Mouse (Mus musculus): ENCODE results near the gene Thra.

The Thra gene

DNA sequence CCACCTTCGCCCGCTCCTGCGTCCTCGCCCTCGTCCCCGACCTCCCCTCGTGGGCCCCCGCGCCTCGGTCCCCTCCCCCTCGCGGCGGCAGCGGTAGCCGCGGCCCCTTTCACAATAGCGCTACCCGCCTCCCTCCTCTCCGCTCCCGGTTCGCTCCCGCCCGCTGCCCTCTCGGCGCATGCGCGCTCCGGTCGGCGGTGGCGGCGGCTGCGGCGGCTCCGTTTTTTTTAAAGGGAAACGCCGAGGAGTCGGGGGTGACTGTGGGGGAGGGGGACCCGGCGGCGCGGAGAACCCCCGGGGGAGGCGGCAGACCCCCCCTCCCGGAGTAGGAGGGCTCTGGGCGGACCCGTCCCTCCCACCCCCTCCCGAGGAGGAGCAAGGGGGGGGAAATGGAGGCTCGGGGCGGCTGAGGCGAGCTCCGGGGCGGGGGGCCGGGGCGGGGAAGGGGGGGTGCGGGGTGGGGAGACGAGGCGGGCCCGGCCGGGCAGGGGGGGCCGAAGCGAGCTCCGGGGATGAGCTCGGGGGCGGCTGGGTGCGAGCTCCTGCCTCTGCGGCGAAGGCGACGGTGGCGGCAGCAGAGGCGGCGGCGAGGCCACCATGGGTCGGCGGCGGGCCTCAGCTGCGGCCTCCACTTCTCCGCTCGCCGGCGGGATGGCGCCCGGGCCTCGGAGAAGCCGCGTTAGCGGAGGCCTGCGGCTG is 54.7 kb downstream of the Thra start, which contains the start of gene Msl1:
Msl1 (plus strand) TSS at position 502 of the 699 bp plus-strand sequence.
- peak; percentile 96 for DNase-seq (ENCODE audit: extremely low spot score)

DNA sequence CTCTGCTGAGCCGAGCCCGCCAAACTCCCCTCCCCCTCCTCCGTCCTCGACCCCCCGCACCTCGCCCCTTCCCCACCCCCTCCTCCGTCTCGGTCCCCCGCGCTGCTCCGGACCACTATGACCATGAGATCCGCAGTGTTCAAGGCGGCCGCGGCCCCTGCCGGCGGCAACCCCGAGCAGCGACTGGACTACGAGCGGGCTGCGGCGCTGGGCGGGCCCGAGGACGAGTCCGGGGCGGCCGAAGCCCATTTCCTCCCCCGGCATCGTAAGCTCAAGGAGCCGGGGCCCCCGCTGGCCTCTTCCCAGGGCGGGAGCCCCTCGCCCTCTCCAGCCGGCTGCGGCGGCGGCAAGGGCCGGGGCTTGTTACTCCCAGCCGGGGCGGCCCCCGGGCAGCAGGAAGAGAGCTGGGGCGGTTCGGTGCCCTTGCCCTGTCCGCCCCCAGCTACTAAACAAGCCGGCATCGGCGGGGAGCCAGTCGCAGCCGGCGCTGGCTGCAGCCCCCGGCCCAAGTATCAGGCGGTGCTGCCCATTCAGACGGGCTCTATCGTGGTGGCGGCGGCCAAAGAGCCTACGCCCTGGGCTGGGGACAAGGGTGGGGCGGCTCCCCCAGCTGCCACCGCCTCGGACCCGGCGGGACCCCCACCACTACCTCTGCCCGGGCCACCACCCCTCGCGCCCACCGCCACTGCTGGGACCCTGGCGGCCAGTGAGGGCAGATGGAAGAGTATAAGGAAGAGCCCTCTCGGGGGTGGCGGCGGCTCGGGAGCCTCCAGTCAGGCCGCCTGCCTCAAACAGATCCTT is 55.5 kb downstream of the Thra start:
- no peak for DNase-seq (ENCODE audit: extremely low spot score)

DNA sequence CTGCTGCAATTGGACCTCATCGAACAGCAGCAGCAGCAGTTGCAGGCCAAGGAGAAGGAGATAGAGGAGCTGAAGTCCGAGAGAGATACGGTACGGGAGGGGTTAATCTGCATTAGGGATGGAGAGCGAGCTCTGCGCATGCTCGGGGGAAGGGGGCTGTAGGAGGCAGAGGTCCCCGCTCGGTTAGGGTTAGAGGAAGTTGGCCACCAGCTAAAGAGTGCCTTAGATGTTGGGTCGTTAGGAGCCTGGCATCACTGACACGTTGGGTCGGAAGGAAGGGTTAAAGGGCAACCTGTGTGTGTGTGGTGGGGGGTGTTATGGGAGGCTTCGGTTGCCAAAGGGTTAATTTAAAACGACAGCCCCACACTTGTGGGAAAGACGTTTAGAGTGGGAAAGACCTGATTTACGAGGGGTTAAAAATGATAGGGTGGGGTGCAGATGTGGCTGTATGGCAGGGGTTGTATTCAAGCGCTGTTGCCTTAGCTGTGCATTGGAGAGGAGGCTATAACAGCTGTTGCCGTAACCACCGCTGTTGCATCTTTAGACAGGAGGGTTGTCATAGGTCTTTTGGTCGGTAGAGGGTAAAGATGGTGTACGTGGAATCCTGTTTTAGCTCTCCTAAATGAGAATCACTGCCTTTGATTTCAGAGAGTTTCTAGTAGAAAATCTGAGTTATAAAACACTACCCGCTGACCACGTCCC is 56.2 kb downstream of the Thra start:
- DNase-seq (ENCODE audit: extremely low spot score), result peak; percentile 83

DNA sequence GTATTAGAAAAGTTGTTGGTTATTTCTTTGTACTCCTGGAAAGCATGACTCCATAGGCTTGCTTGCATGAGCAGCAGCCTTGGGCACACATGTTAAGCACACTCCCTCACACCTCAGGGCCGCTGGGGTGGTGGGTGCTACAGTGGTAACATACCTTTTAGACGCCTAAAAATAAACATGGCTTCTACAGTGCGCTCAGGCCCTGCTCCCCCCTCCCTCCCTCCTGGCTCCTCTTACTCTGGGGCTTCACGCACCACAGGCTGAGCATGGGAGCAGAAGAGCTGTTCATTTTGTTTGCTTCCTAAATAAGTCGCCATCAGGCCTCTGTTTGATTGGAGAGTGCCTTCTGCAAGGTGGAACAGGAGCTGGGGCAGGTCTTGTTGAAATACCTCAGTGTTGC is 56.9 kb downstream of the Thra start:
- no peak for DNase-seq (ENCODE audit: extremely low spot score)

DNA sequence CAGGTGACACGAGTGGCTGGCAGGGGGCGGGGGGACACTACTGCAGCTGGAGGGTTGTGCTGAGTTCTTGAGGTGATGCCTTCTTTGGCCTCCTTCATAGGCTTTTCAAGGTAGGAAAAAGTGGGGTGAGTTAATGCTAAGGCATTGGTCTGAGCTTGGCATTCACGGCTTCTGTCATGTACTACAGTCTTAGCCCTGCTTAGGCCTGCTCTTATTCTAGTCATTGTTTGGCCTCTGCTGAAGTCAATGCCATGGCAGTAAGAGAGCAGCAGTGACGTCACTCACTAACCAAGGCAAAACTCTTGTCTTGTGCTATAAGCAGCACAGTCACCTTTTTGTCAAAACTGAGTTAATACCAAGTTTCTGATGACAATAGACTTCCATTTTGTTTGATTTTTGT is 57.5 kb downstream of the Thra start:
- DNase-seq (ENCODE audit: extremely low spot score), result no peak

DNA sequence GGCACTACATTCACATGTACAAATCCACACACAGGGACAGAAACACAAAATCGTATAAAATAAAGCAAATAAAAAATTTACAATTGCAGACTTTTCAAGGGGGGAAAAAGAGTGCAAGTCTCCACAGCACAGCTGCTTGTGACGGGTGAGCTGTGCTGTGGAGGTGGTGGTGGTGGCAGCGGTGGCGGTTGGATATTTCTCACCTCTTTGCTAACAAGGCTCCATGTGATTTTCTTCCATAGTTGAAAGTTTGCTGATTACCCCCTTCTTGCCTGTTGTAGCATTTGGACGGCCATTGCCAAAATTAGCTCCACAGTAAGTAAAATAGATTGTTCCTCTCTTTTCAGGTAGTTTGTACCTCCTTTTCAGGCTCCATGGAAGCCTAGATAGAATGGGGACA is 64.2 kb downstream of the Thra start, which contains the start of gene Casc3:
Casc3 (plus strand) TSS at position 301 of the 400 bp plus-strand sequence.
- DNase-seq (ENCODE audit: extremely low spot score), result no peak

DNA sequence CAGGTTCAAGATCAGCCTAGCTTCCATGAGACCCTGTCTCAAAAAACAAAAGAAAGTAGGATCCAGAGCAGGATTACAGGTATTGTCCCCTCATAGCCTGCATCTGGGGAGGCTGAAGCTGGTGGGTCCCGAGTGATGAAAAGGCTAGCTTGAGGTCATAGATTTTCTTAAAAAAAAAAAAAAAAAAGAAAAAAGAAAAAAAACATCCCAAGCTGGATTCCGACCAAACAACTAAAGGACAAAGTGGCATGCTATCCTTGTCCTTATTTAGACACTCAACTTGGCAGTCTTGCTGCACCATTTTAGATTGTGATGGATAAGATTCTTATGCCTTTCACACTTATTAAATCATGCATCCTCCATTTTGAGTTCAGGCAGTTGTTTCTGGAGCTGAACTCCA is 68.0 kb downstream of the Thra start:
- DNase-seq (ENCODE audit: extremely low spot score), result no peak

DNA sequence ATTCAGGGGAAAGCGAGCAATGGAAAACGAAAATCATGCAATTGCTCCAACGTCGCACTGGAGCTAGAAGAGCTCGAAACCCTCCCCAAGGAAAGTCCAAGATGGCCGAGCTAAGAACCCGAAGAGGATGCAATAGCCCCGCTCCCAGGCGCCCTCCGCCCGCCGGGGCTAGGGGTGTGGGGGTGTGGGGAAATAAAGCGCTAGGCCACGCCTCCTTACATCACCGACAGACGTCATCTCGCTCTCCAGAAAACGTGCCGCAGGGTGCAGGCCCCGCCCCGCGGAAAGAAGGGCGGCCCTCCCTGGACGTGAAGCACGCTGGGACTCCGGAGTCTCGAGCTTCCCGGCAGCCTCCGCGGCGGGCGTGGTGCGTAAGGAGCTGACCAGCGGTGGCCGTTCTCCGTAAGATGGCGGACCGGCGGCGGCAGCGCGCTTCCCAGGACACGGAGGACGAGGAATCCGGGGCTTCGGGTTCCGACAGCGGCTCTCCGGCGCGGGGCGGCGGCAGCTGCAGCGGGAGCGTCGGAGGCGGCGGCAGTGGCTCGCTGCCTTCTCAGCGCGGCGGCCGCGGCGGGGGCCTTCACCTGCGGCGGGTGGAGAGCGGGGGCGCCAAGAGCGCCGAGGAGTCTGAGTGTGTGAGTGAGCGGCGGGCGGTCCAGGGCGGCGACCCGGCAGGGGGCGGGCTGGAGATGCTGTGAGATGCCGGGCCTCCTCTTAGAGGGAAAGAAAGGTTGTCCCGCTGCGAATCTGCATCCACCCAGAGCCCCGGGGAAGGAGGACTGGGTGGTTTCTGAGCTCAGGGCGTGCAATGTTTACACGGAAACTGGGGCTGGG is 69.2 kb downstream of the Thra start:
- peak; percentile 99 for DNase-seq (ENCODE audit: extremely low spot score)

DNA sequence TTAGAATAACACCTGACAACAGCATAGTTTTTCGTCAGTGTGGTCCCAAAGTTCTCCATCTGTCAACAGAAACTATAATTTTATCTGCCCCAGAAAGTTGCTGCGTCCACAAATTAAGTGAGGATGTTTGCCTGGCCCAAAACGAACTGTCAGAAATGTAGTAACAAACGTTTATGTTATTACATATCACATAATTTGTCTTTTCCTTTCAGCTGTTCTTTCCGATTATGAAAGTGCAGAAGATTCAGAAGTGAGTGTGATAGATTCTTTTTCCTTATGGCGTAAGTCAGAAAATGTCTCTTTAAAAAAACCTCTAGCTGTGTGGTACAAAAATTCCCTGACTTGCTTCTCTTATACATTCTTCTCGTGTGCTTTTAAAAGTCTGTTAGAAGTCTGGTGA is 70.2 kb downstream of the Thra start:
- DNase-seq (ENCODE audit: extremely low spot score), result no peak

DNA sequence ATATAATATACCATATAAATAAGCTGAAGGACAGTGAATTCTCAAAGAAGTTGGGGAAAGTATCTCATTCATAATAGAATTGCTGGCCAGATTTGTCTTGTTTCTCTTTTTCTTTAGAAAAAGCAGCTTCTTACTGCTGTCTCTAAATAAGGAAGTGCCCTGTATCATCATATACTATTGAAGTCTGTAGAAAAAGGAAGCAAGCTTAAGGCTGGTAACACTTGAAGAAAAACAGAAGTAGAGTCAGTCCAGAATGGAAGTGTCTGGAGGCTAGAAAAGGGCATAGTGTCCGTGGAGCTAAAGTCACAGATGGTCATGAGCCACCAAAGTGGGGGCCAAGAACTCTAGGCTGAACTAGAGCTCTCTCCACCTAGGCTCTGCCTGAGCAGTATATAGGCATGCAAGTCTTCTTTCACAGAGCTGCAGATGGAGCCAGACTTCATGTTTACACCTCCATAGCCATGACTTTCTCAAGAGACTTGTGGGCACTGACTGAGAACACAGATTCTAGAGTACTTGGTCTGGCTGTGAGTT is 76.3 kb downstream of the Thra start:
- no peak for DNase-seq (ENCODE audit: extremely low spot score)
